Mouse (Mus musculus): ENCODE results near the gene Kat6b.

DNA sequence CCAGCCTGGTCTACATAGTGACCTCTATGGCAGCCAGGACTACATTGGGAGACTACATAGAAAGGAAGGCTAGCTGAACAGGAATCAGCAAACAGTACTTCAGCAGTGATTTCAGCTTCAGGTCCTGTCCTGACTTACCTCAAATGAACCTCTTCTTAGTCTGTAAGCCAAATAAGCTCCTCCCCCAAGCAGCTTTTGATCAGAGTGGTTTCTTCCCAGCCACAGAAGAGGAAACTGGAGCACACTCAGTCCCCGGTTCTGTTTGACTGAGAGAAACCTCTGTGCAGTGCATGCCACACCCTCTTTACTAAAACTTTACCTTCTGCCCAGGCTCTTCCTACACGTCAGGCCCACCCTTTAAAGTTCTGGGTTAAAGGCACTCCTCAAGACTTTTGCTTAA is 172.6 kb downstream of the Kat6b start:
- TF ChIP-seq POLR2A (IDR thresholded peaks at IDR 0.05; ENCODE audit: insufficient read depth, low read depth, low read length), result no peak
- TF ChIP-seq CTCF (IDR thresholded peaks at IDR 0.05; ENCODE audit: insufficient read depth, low read depth, low read length), result no peak
